Mouse (Mus musculus) forebrain, embryonic 15.5 days (tissue): Measurements from ENCODE around the gene Rptor. TPM values are rescaled to one million over a fixed set of nuclear protein-coding genes. Genes with fewer than 3 reads are reported as not detected.

Experiments
- ATAC-seq: fragments of 200-750 bp; cut with Nextera tagmentation; replicated peaks from 2 replicates; pipeline ENCODE4 v1.8.0; 2017; ENCODE audit warnings: mild to moderate bottlenecking, moderate TSS enrichment, moderate library complexity
- H3K27ac ChIP-seq: fragments of 300-500 bp; sonication (generic); replicated peaks from 2 replicates; pipeline ENCODE4 v1.5.1; 2015; ENCODE audit warnings: mild to moderate bottlenecking, inconsistent platforms
- H3K27me3 ChIP-seq: fragments of 300-500 bp; sonication (generic); 2 replicates; pipeline ENCODE4 v1.6.1; 2015; ENCODE audit warnings: inconsistent platforms
- H3K36me3 ChIP-seq: fragments of 300-500 bp; sonication (generic); 2 replicates; pipeline ENCODE4 v1.6.1; 2015; ENCODE audit warnings: mild to moderate bottlenecking, inconsistent platforms
- H3K4me1 ChIP-seq: fragments of 300-500 bp; sonication (generic); 2 replicates; pipeline ENCODE4 v1.6.1; 2015; ENCODE audit warnings: inconsistent platforms
- H3K4me2 ChIP-seq: fragments of 300-500 bp; sonication (generic); replicated peaks from 2 replicates; pipeline ENCODE4 v1.6.1; 2015; ENCODE audit warnings: mild to moderate bottlenecking, inconsistent platforms
- H3K4me3 ChIP-seq: fragments of 300-500 bp; sonication (generic); 2 replicates; pipeline ENCODE4 v1.5.1; 2015; ENCODE audit warnings: mild to moderate bottlenecking, inconsistent platforms
- H3K9ac ChIP-seq: fragments of 300-500 bp; sonication (generic); replicated peaks from 2 replicates; pipeline ENCODE4 v1.6.1; 2015; ENCODE audit warnings: mild to moderate bottlenecking, inconsistent platforms
- H3K9me3 ChIP-seq: fragments of 300-500 bp; sonication (generic); 2 replicates; pipeline ENCODE4 v1.6.1; 2016; ENCODE audit warnings: inconsistent platforms
- WGBS: fragments of 180-500 bp; shearing (Covaris S2); methylation state at CpG from one replicate; pipeline ENCODE4 v1.1.7; 2015; ENCODE audit warnings: mixed read lengths; 5-methylcytosine and 5-hydroxymethylcytosine counted together
- polyA plus RNA-seq: library from polyadenylated mRNA; unstranded; fragments of >200 nt; fragmentation: Nextera tagmentation; extraction: Ambion mirVana; gene quantifications from 2 replicates; pipeline ENCODE4 v1.2.1, GENCODE M21; 2015

Rptor gene
- polyA plus RNA-seq, 1 experiment from 2014 or later, result 12.0 TPM

GRCm38 (mm10) chr11:119732961-119733656, 130.4 kb downstream of the Rptor start:
- Histone ChIP-seq H3K4me2 (no peak overlapping the region), H3K9ac (no peak overlapping the region), H3K9me3 (no peaks in the 10 kb centered on the region), H3K27me3 (no peaks in the 10 kb centered on the region), H3K4me3 (no peak overlapping the region), H3K27ac (no peak overlapping the region), H3K4me1 (peaks cover 4% of the 10 kb centered on the region), H3K36me3 (no peaks in the 10 kb centered on the region)
- 77% methylated on average over 4 of the region's 4 CpGs for WGBS
- no peak for ATAC-seq

- no peak overlapping the region for H3K9ac ChIP-seq
- 93% methylated on average over 7 of the region's 7 CpGs for WGBS
- ATAC-seq, result no peak
Measured at GRCm38 (mm10) chr11:119733657-119733990, 130.9 kb downstream of the Rptor start.

GRCm38 (mm10) chr11:119735152-119735551, 132.4 kb downstream of the Rptor start:
- H3K4me2 ChIP-seq, result no peak overlapping the region
- H3K9me3 ChIP-seq, result no peaks in the 10 kb centered on the region
- H3K36me3 ChIP-seq, result no peaks in the 10 kb centered on the region
- H3K4me1 ChIP-seq, result peaks cover 25% of the 10 kb centered on the region
- no peaks in the 10 kb centered on the region for H3K27me3 ChIP-seq
- WGBS, result 70% methylated on average over 2 of the region's 2 CpGs
- no peak overlapping the region for H3K4me3 ChIP-seq
- H3K27ac ChIP-seq, result no peak overlapping the region
- ATAC-seq, result no peak
- no peak overlapping the region for H3K9ac ChIP-seq

More at GRCm38 (mm10) chr11:119733657-119733990, 130.9 kb downstream of the Rptor start:
- peaks cover 9% of the 10 kb centered on the region for H3K4me1 ChIP-seq
- no peaks in the 10 kb centered on the region for H3K36me3 ChIP-seq
- no peaks in the 10 kb centered on the region for H3K27me3 ChIP-seq
- no peak overlapping the region for H3K4me2 ChIP-seq
- no peaks in the 10 kb centered on the region for H3K9me3 ChIP-seq
- no peak overlapping the region for H3K4me3 ChIP-seq
- H3K27ac ChIP-seq, result no peak overlapping the region

GRCm38 (mm10) chr11:119738990-119739846, 136.5 kb downstream of the Rptor start:
- Histone ChIP-seq H3K27ac (peak overlapping the region; percentile 81), H3K27me3 (no peaks in the 10 kb centered on the region), H3K36me3 (no peaks in the 10 kb centered on the region), H3K4me2 (no peak overlapping the region), H3K4me3 (no peak overlapping the region), H3K9me3 (no peaks in the 10 kb centered on the region), H3K4me1 (peaks cover 30% of the 10 kb centered on the region), H3K9ac (no peak overlapping the region)
- peak; percentile 88 for ATAC-seq
- WGBS, result 19% methylated on average over 7 of the region's 7 CpGs

GRCm38 (mm10) chr11:119741401-119741800, 138.7 kb downstream of the Rptor start:
- ATAC-seq, result no peak
- H3K27ac ChIP-seq, result no peak overlapping the region
- H3K9me3 ChIP-seq, result no peaks in the 10 kb centered on the region
- no peak overlapping the region for H3K4me3 ChIP-seq
- H3K4me2 ChIP-seq, result no peak overlapping the region
- no peaks in the 10 kb centered on the region for H3K36me3 ChIP-seq
- H3K27me3 ChIP-seq, result no peaks in the 10 kb centered on the region
- H3K4me1 ChIP-seq, result peaks cover 44% of the 10 kb centered on the region
- 88% methylated on average over 1 of the region's 1 CpGs for WGBS
- no peak overlapping the region for H3K9ac ChIP-seq

- Histone ChIP-seq H3K4me2 (no peak overlapping the region), H3K27me3 (no peaks in the 10 kb centered on the region), H3K4me1 (peaks cover 32% of the 10 kb centered on the region), H3K9me3 (no peaks in the 10 kb centered on the region), H3K36me3 (no peaks in the 10 kb centered on the region), H3K4me3 (no peak overlapping the region), H3K27ac (0 out of 2 replicates have a peak overlapping the region, but pooled peaks have one; percentile 29), H3K9ac (no peak overlapping the region)
- ATAC-seq, result no peak
- 48% methylated on average over 4 of the region's 4 CpGs for WGBS
Measured at GRCm38 (mm10) chr11:119744436-119744835, 141.7 kb downstream of the Rptor start.

GRCm38 (mm10) chr11:119745333-119745732, 142.6 kb downstream of the Rptor start:
- WGBS, result 30% methylated on average over 7 of the region's 7 CpGs
- no peak overlapping the region for H3K4me3 ChIP-seq
- H3K9ac ChIP-seq, result no peak overlapping the region
- H3K27ac ChIP-seq, result peak overlapping the region; percentile 29
- no peaks in the 10 kb centered on the region for H3K36me3 ChIP-seq
- H3K4me1 ChIP-seq, result peaks cover 24% of the 10 kb centered on the region; the same call in 1 of the 2 replicates
- H3K4me2 ChIP-seq, result no peak overlapping the region
- H3K27me3 ChIP-seq, result no peaks in the 10 kb centered on the region
- ATAC-seq, result 0 out of 2 replicates have a peak, but pooled peaks have one; percentile 57
- H3K9me3 ChIP-seq, result no peaks in the 10 kb centered on the region

GRCm38 (mm10) chr11:119754459-119754858, 151.8 kb downstream of the Rptor start:
- WGBS, result 86% methylated on average over 6 of the region's 6 CpGs
- ATAC-seq, result no peak

GRCm38 (mm10) chr11:119758214-119758613, 155.5 kb downstream of the Rptor start:
- ATAC-seq, result no peak
- no peak overlapping the region for H3K27ac ChIP-seq

More at GRCm38 (mm10) chr11:119754459-119754858, 151.8 kb downstream of the Rptor start:
- Histone ChIP-seq H3K4me3 (no peak overlapping the region), H3K9me3 (no peaks in the 10 kb centered on the region), H3K4me1 (0 out of 2 replicates have a peak, but pooled peaks cover 5% of the 10 kb centered on the region), H3K36me3 (no peaks in the 10 kb centered on the region), H3K9ac (no peak overlapping the region), H3K27me3 (no peaks in the 10 kb centered on the region), H3K27ac (no peak overlapping the region), H3K4me2 (no peak overlapping the region)

GRCm38 (mm10) chr11:119758705-119759327, 156.1 kb downstream of the Rptor start:
- no peak for ATAC-seq
- no peaks in the 10 kb centered on the region for H3K27me3 ChIP-seq
- H3K4me3 ChIP-seq, result no peak overlapping the region
- 0 out of 2 replicates have a peak, but pooled peaks cover 5% of the 10 kb centered on the region for H3K4me1 ChIP-seq
- 53% methylated on average over 7 of the region's 7 CpGs for WGBS
- no peaks in the 10 kb centered on the region for H3K36me3 ChIP-seq
- no peak overlapping the region for H3K9ac ChIP-seq
- H3K27ac ChIP-seq, result no peak overlapping the region
- H3K4me2 ChIP-seq, result no peak overlapping the region
- no peaks in the 10 kb centered on the region for H3K9me3 ChIP-seq

More at GRCm38 (mm10) chr11:119758214-119758613, 155.5 kb downstream of the Rptor start:
- WGBS, result 91% methylated on average over 5 of the region's 5 CpGs
- H3K36me3 ChIP-seq, result no peaks in the 10 kb centered on the region
- H3K4me2 ChIP-seq, result no peak overlapping the region
- H3K27me3 ChIP-seq, result no peaks in the 10 kb centered on the region
- no peak overlapping the region for H3K4me3 ChIP-seq
- H3K9me3 ChIP-seq, result no peaks in the 10 kb centered on the region
- H3K9ac ChIP-seq, result no peak overlapping the region
- H3K4me1 ChIP-seq, result 0 out of 2 replicates have a peak, but pooled peaks cover 5% of the 10 kb centered on the region

GRCm38 (mm10) chr11:119762911-119763310, 160.2 kb downstream of the Rptor start:
- no peaks in the 10 kb centered on the region for H3K27me3 ChIP-seq
- H3K36me3 ChIP-seq, result no peaks in the 10 kb centered on the region
- ATAC-seq, result no peak
- no peak overlapping the region for H3K4me3 ChIP-seq
- H3K4me2 ChIP-seq, result no peak overlapping the region
- H3K9me3 ChIP-seq, result no peaks in the 10 kb centered on the region
- H3K4me1 ChIP-seq, result peaks cover 16% of the 10 kb centered on the region
- no peak overlapping the region for H3K9ac ChIP-seq
- 86% methylated on average over 9 of the region's 9 CpGs for WGBS
- no peak overlapping the region for H3K27ac ChIP-seq

GRCm38 (mm10) chr11:119766023-119766422, 163.3 kb downstream of the Rptor start:
- H3K9ac ChIP-seq, result no peak overlapping the region
- no peak for ATAC-seq
- H3K27me3 ChIP-seq, result no peaks in the 10 kb centered on the region
- no peak overlapping the region for H3K27ac ChIP-seq
- H3K4me1 ChIP-seq, result peaks cover 10% of the 10 kb centered on the region
- H3K9me3 ChIP-seq, result no peaks in the 10 kb centered on the region
- H3K4me3 ChIP-seq, result no peak overlapping the region
- H3K4me2 ChIP-seq, result no peak overlapping the region
- no peaks in the 10 kb centered on the region for H3K36me3 ChIP-seq
- 90% methylated on average over 6 of the region's 6 CpGs for WGBS
